Mouse (Mus musculus) C2C12 (cell line): ENCODE data around the gene Gm853.

Experiments
- CEBPB ChIP-seq: IDR thresholded peaks from one replicate; pipeline ENCODE4 v1.6.1; 2011; ENCODE audit warnings: low read depth, mild to moderate bottlenecking, control low read depth, moderate library complexity
- CTCF ChIP-seq: IDR thresholded peaks from one replicate; pipeline ENCODE4 v1.5.1; 2011; ENCODE audit not compliant: control insufficient read depth, insufficient read depth, insufficient read length
- MAX ChIP-seq: IDR thresholded peaks from one replicate; pipeline ENCODE4 v1.6.1; 2011; ENCODE audit warnings: mild to moderate bottlenecking, control low read depth
- MYOD1 ChIP-seq: IDR thresholded peaks from one replicate; pipeline ENCODE4 v1.6.1; 2011; ENCODE audit warnings: low read depth; ENCODE audit not compliant: control insufficient read depth, insufficient read length
- MYOG ChIP-seq: IDR thresholded peaks from one replicate; pipeline ENCODE4 v1.6.1; 2011; ENCODE audit not compliant: control insufficient read depth, insufficient read length; ENCODE audit errors: extremely low read depth
- USF1 ChIP-seq: IDR thresholded peaks from one replicate; pipeline ENCODE4 v1.6.1; 2011; ENCODE audit warnings: low read depth, mild to moderate bottlenecking, control low read depth, moderate library complexity

- no peak for TF ChIP-seq USF1
- no peak for TF ChIP-seq CTCF
- no peak for TF ChIP-seq MYOG
- no peak for TF ChIP-seq MYOD1
- no peak for TF ChIP-seq MAX
- TF ChIP-seq CEBPB = no peak
These were observed 41.9 kb upstream of the Gm853 start for GRCm38 (mm10) chr4:130264131-130264530.
